Mouse (Mus musculus) kidney, adult 2 months (tissue): ENCODE results near the gene Tyw5.

Source experiments
- CTCF ChIP-seq: fragments of 200-500 bp; conservative IDR thresholded peaks from 2 replicates; pipeline ENCODE4 v1.5.1; 2011; ENCODE audit warnings: low read depth, mild to moderate bottlenecking, control low read depth, low read length, moderate library complexity, mixed read lengths; ENCODE audit not compliant: insufficient read depth, insufficient read length
- POLR2A ChIP-seq: fragments of 200-500 bp; IDR thresholded peaks from one replicate; pipeline ENCODE4 v1.6.1; 2011; ENCODE audit warnings: low read depth, low read length, control low read depth

DNA sequence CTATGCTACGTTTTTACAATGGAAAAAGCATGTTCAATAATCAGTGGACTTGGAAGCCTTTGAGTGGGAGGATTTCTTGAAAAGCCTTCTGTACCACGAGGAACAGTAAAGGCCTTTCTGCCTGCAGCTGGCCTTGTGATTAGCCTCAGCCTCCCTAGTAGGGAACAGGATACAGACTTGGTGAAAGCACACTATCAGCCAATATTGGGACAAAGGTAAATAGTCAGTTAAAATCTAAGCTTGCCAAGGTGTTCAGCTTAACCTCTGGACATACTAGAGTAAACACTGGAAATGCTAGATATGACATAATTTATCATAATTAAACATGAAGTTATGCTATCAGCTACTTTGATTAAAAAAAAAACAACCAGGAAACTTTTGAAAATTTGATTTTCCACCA, 65.7 kb downstream of the Tyw5 start:
- no peak for TF ChIP-seq POLR2A
- TF ChIP-seq CTCF, result no peak
